Mouse (Mus musculus): ENCODE measurements at regions not wholly inside any gene's neighbourhood (a gene's known extent, or its start where the extent isn't known, plus 50 kb on each side); places are given as distances from the start of the nearest gene placed in this dataset.

- no peak for TF ChIP-seq CTCF (IDR thresholded peaks at IDR 0.05; ENCODE audit: insufficient read depth, low read depth, low read length)
- no peak for TF ChIP-seq POLR2A (IDR thresholded peaks at IDR 0.05; ENCODE audit: insufficient read depth, low read depth, low read length)
Measured at GRCm38 (mm10) chr3:41348795-41349194, 206.7 kb upstream of the Jade1 start.
